Mouse (Mus musculus): ENCODE measurements at regions not wholly inside any gene's neighbourhood (a gene's known extent, or its start where the extent isn't known, plus 50 kb on each side); places are given as distances from the start of the nearest gene placed in this dataset.

DNA sequence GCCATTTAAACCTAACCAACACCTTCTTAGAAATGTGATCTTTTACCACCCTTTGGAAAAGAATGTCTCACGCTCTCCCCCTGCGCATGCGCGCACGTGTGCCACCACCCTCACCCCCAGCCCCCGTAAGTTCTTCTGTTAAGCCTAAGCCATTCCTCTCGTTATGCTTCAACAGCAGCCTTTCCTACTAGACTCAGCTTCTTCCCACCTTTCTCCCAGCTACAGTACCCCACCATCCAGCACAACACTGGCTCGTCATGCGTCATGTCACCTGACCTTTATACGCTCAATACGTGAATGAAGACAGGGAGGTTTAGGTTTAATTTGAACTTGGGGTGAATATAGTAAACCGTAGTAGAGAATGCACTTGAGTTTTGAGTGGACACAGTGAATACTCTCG is 55.8 kb upstream of the Mpp6 start:
- DNase-seq (no peak), ATAC-seq (no peak)
- H3K9ac ChIP-seq (replicated peaks): no peak overlapping the region
- H3K9me3 ChIP-seq (ENCODE audit: low read length): no peaks in the 10 kb centered on the region
- no peak for TF ChIP-seq CTCF (IDR thresholded peaks at IDR 0.05; ENCODE audit: low read depth)
- TF ChIP-seq EP300 (IDR thresholded peaks at IDR 0.05; ENCODE audit: low read depth): no peak
- 84% methylated on average over 13 of the region's 13 CpGs for WGBS (ENCODE audit: insufficient replicate concordance)
- H3K4me1 ChIP-seq (ENCODE audit: insufficient read depth): no peaks in the 10 kb centered on the region
- H3K4me3 ChIP-seq (ENCODE audit: low read depth, low read length): no peak overlapping the region
- no peak overlapping the region for H3K27ac ChIP-seq (ENCODE audit: low read depth)
- H3K4me2 ChIP-seq (ENCODE audit: low read depth, low read length): no peak overlapping the region
- no peaks in the 10 kb centered on the region for H3K36me3 ChIP-seq (replicated peaks; ENCODE audit: insufficient read depth, low read length)
- no peaks in the 10 kb centered on the region for H3K27me3 ChIP-seq (ENCODE audit: insufficient read depth, low read length)

DNA sequence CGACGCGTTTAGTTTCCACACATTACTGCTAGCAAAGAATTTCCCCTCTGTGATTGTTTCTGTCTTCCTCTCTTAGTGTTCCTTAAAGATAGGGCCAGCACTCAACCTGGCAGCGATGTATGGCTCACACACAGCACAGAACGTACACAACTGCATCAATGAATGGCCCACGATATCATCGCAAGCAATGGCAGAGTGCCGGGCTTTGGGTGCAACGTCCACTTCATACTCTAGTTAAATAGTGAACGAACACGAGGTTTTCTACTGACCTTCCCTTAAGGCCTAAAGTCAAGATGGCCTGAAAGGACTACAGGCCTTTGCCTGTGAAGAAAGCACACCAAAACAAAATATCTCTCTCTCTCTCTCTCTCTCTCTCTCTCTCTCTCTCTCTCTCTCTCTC is 51.4 kb upstream of the Mpp6 start:
- no peak for TF ChIP-seq EP300 (IDR thresholded peaks at IDR 0.05; ENCODE audit: low read depth)
- TF ChIP-seq CTCF (IDR thresholded peaks at IDR 0.05; ENCODE audit: low read depth): no peak
- H3K27me3 ChIP-seq (ENCODE audit: insufficient read depth, low read length): no peaks in the 10 kb centered on the region
- no peak for ATAC-seq
- no peak overlapping the region for H3K27ac ChIP-seq (ENCODE audit: low read depth)
- WGBS (ENCODE audit: insufficient replicate concordance): 82% methylated on average over 11 of the region's 11 CpGs
- H3K4me2 ChIP-seq (ENCODE audit: low read depth, low read length): no peak overlapping the region
- no peak for DNase-seq
- no peaks in the 10 kb centered on the region for H3K36me3 ChIP-seq (replicated peaks; ENCODE audit: insufficient read depth, low read length)
- H3K9me3 ChIP-seq (ENCODE audit: low read length): no peaks in the 10 kb centered on the region
- H3K4me3 ChIP-seq (ENCODE audit: low read depth, low read length): no peak overlapping the region
- H3K4me1 ChIP-seq (ENCODE audit: insufficient read depth): no peaks in the 10 kb centered on the region
- no peak overlapping the region for H3K9ac ChIP-seq (replicated peaks)

DNA sequence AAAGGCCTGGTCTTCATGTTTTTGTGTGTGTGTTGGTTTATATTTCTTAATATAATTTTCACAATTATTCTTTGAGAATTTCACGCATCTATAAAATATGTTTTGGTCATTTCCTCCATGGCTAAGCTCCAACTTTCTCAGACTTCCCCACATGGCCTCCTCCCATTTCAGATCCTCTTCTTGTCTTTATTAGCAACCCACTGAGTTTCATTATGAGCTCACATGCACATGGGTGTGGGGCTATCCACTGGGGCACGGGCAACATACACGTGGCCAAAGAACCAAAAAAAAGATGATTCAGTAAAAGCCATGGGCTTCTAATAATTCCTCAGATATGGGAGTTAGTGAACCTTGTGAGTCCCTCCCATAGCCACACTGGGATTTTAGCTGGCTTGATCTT is 50.1 kb upstream of the Mpp6 start:
- Histone ChIP-seq H3K9me3 (ENCODE audit: low read length) (no peaks in the 10 kb centered on the region), H3K4me1 (ENCODE audit: insufficient read depth) (no peaks in the 10 kb centered on the region), H3K27ac (ENCODE audit: low read depth) (no peak overlapping the region), H3K27me3 (ENCODE audit: insufficient read depth, low read length) (no peaks in the 10 kb centered on the region), H3K4me2 (ENCODE audit: low read depth, low read length) (no peak overlapping the region), H3K9ac (replicated peaks) (no peak overlapping the region), H3K4me3 (ENCODE audit: low read depth, low read length) (no peak overlapping the region), H3K36me3 (replicated peaks; ENCODE audit: insufficient read depth, low read length) (no peaks in the 10 kb centered on the region)
- DNase-seq (no peak), ATAC-seq (no peak)
- TF ChIP-seq EP300 (IDR thresholded peaks at IDR 0.05; ENCODE audit: low read depth) (no peak), CTCF (IDR thresholded peaks at IDR 0.05; ENCODE audit: low read depth) (no peak)
- WGBS (ENCODE audit: insufficient replicate concordance): 80% methylated on average over 3 of the region's 3 CpGs
